Mouse (Mus musculus) CH12.LX (cell line): Measurements from ENCODE around the gene Fam227b. TPM values are rescaled to one million over a fixed set of nuclear protein-coding genes. Genes with fewer than 3 reads are reported as not detected.

ENCODE experiments used
- DNase-seq: peaks from one replicate; pipeline ENCODE4 v3.0.0-alpha.2; 2013; ENCODE audit errors: extremely low read depth
- H3K27ac ChIP-seq: 2 replicates; pipeline ENCODE4 v1.5.1; 2012; ENCODE audit warnings: low read depth, mild to moderate bottlenecking, control low read depth, moderate library complexity; ENCODE audit not compliant: insufficient read depth
- H3K27me3 ChIP-seq: replicated peaks from 2 replicates; pipeline ENCODE3; 2012; ENCODE audit warnings: inconsistent platforms
- H3K36me3 ChIP-seq, 2 experiments: replicated peaks in 1 of 2; 2 replicates each; pipeline versions ENCODE3 to v1.6.1; 2012; ENCODE audit warnings: inconsistent platforms in 1 of 2, low read length in 1 of 2, mild to moderate bottlenecking in 1 of 2, mixed read lengths in 1 of 2, moderate library complexity in 1 of 2; ENCODE audit not compliant: control insufficient read depth in 1 of 2, insufficient read depth in 1 of 2
- H3K4me1 ChIP-seq, 2 experiments: 2 replicates each; pipeline ENCODE4 v1.6.1; 2012; ENCODE audit warnings: inconsistent platforms in 1 of 2, moderate library complexity in 1 of 2; ENCODE audit not compliant: insufficient read depth in 2 of 2, control insufficient read depth in 1 of 2
- H3K4me2 ChIP-seq: 2 replicates; pipeline ENCODE4 v1.6.1; 2012; ENCODE audit warnings: low read depth, mild to moderate bottlenecking, control low read depth; ENCODE audit not compliant: poor library complexity, insufficient read depth, severe bottlenecking
- H3K4me3 ChIP-seq, 3 experiments: fragments of 150-350 bp in 1 of 3; sonication (generic) in 1 of 3; replicated peaks in 1 of 3; 2 replicates each; pipeline versions ENCODE3 to v1.5.1; 2011 to 2012; ENCODE audit warnings: low read depth in 2 of 3, low read length in 2 of 3, mild to moderate bottlenecking in 2 of 3, moderate library complexity in 2 of 3, control low read depth in 1 of 3, improper control_type of control experiment in 1 of 3, inconsistent platforms in 1 of 3, mixed read lengths in 1 of 3; ENCODE audit not compliant: poor library complexity in 1 of 3
- H3K79me2 ChIP-seq: replicated peaks from 2 replicates; pipeline ENCODE4 v1.6.1; 2012; ENCODE audit warnings: mild to moderate bottlenecking, moderate library complexity; ENCODE audit not compliant: control insufficient read depth, poor library complexity, insufficient read depth, severe bottlenecking; ENCODE audit errors: extremely low read depth
- H3K9ac ChIP-seq: 2 replicates; pipeline ENCODE4 v1.6.1; 2012; ENCODE audit warnings: low read depth, mild to moderate bottlenecking, control low read depth, moderate library complexity; ENCODE audit not compliant: insufficient read depth
- H3K9me3 ChIP-seq: replicated peaks from 2 replicates; pipeline ENCODE3; 2012; ENCODE audit warnings: low read length, inconsistent platforms, mixed read lengths
- CHD1 ChIP-seq: IDR thresholded peaks from 2 replicates; pipeline ENCODE4 v1.6.1; 2012; ENCODE audit warnings: low read depth, low read length, improper control_type of control experiment, inconsistent platforms
- CHD2 ChIP-seq: IDR thresholded peaks from 2 replicates; pipeline ENCODE4 v1.6.1; 2011; ENCODE audit warnings: low read length, improper control_type of control experiment
- E2F4 ChIP-seq: IDR thresholded peaks from 2 replicates; pipeline ENCODE4 v1.6.1; 2011; ENCODE audit warnings: low read depth, low read length, improper control_type of control experiment; ENCODE audit not compliant: insufficient replicate concordance
- ELF1 ChIP-seq: IDR thresholded peaks from 2 replicates; pipeline ENCODE4 v1.6.1; 2014; ENCODE audit warnings: low read depth, mild to moderate bottlenecking, inconsistent platforms, low read length, improper control_type of control experiment
- ETS1 ChIP-seq: conservative IDR thresholded peaks from 2 replicates; pipeline ENCODE4 v1.6.1; 2012; ENCODE audit warnings: low read depth, mild to moderate bottlenecking, inconsistent platforms, low read length, improper control_type of control experiment, moderate library complexity
- JUND ChIP-seq: conservative IDR thresholded peaks from 2 replicates; pipeline ENCODE4 v1.6.1; 2011; ENCODE audit warnings: low read depth, low read length, improper control_type of control experiment
- KAT2A ChIP-seq: IDR thresholded peaks from 2 replicates; pipeline ENCODE4 v1.6.1; 2012; ENCODE audit warnings: low read length, improper control_type of control experiment, inconsistent platforms; ENCODE audit not compliant: insufficient replicate concordance
- MAFK ChIP-seq: IDR thresholded peaks from 2 replicates; pipeline ENCODE4 v1.6.1; 2011; ENCODE audit warnings: low read length, improper control_type of control experiment; ENCODE audit not compliant: insufficient replicate concordance
- MEF2A ChIP-seq: IDR thresholded peaks from 2 replicates; pipeline ENCODE4 v1.6.1; 2014; ENCODE audit warnings: low read depth, mild to moderate bottlenecking, inconsistent platforms, low read length, improper control_type of control experiment, borderline replicate concordance
- MXI1 ChIP-seq: IDR thresholded peaks from 2 replicates; pipeline ENCODE4 v1.6.1; 2011; ENCODE audit warnings: mild to moderate bottlenecking, low read depth, low read length, improper control_type of control experiment
- MYC ChIP-seq: IDR thresholded peaks from 2 replicates; pipeline ENCODE4 v1.6.1; 2011; ENCODE audit warnings: low read depth, mild to moderate bottlenecking, improper control_type of control experiment, low read length
- NRF1 ChIP-seq: IDR thresholded peaks from 2 replicates; pipeline ENCODE4 v1.6.1; 2014; ENCODE audit warnings: low read depth, mild to moderate bottlenecking, inconsistent platforms, low read length, improper control_type of control experiment, moderate library complexity
- RAD21 ChIP-seq: IDR thresholded peaks from 2 replicates; pipeline ENCODE4 v1.6.1; 2011; ENCODE audit warnings: low read depth, mild to moderate bottlenecking, low read length, improper control_type of control experiment, moderate library complexity
- SMC3 ChIP-seq: IDR thresholded peaks from 2 replicates; pipeline ENCODE4 v1.6.1; 2011; ENCODE audit warnings: low read depth, low read length, improper control_type of control experiment
- TBP ChIP-seq: conservative IDR thresholded peaks from 2 replicates; pipeline ENCODE4 v1.6.1; 2011; ENCODE audit warnings: low read depth, low read length, improper control_type of control experiment
- UBTF ChIP-seq: IDR thresholded peaks from 2 replicates; pipeline ENCODE4 v1.6.1; 2012; ENCODE audit warnings: low read depth, mild to moderate bottlenecking, inconsistent platforms, low read length, improper control_type of control experiment, moderate library complexity
- USF1 ChIP-seq: IDR thresholded peaks from 2 replicates; pipeline ENCODE4 v1.6.1; 2014; ENCODE audit warnings: low read depth, mild to moderate bottlenecking, inconsistent platforms, low read length, improper control_type of control experiment
- ZMIZ1 ChIP-seq: IDR thresholded peaks from 2 replicates; pipeline ENCODE4 v1.6.1; 2012; ENCODE audit warnings: low read depth, mild to moderate bottlenecking, inconsistent platforms, low read length, improper control_type of control experiment
- ZNF384 ChIP-seq: IDR thresholded peaks from 2 replicates; pipeline ENCODE4 v1.6.1; 2012; ENCODE audit warnings: low read depth, low read length, improper control_type of control experiment, inconsistent platforms
- dilution Hi-C: fragments of 300-500 bp; cut with MboI; formaldehyde crosslinking; loops from 2 replicates; pipeline ENCODE4 v1.14.3; 2020; ENCODE audit warnings: low sequenced_read_pairs; ENCODE audit not compliant: extremely low pct_unique_long_range_greater_than_20kb, extremely low pct_ligation_motif_present
- in situ Hi-C: fragments of 300-500 bp; cut with MboI; formaldehyde crosslinking; loops from 3 replicates; pipeline ENCODE4 v1.14.3; 2019; ENCODE audit warnings: low sequenced_read_pairs, low pct_ligation_motif_present, low pct_unique_long_range_greater_than_20kb, mixed read lengths
- polyA plus RNA-seq: library from polyadenylated mRNA; unstranded; fragments of >175 nt; gene quantifications from 2 replicates; pipeline ENCODE4 v1.2.1, GENCODE M21; 2012; ENCODE audit warnings: low read depth; ENCODE audit not compliant: insufficient read length
- total RNA-seq, 2 experiments: library from RNA; depleted of rRNA; stranded (reverse); fragments of 300-350 nt in 1 of 2; fragments of >200 nt in 1 of 2; gene quantifications; 2 replicates each; pipeline ENCODE4 v1.2.3; 2012 to 2014

Fam227b gene
- total and polyA plus RNA-seq, 3 experiments = not detected

GRCm38 (mm10) chr2:126060595-126060994, 91.2 kb downstream of the Fam227b start:
- Histone ChIP-seq H3K36me3 (no peaks in the 10 kb centered on the region), H3K4me2 (no peak overlapping the region), H3K4me1 (no peaks in the 10 kb centered on the region), H3K27ac (no peak overlapping the region), H3K79me2 (no peaks in the 10 kb centered on the region), H3K9ac (no peak overlapping the region), H3K4me3 (no peak overlapping the region), H3K27me3 (no peaks in the 10 kb centered on the region), H3K9me3 (no peaks in the 10 kb centered on the region)
- dilution Hi-C loops (no loop called here), in situ Hi-C loops (no loop called here)
- TF ChIP-seq MYC (no peak), ZMIZ1 (no peak), MAFK (no peak), RAD21 (no peak), E2F4 (no peak), TBP (no peak), CHD2 (no peak), SMC3 (no peak), ZNF384 (no peak), CHD1 (no peak), MXI1 (no peak), NRF1 (no peak), JUND (no peak), USF1 (no peak), KAT2A (no peak), MEF2A (no peak), ETS1 (no peak), ELF1 (no peak), UBTF (no peak)
- no peak for DNase-seq

- dilution Hi-C loops = no loop called here
- no peaks in the 10 kb centered on the region for H3K36me3 ChIP-seq
Observed at GRCm38 (mm10) chr2:126053657-126054056, 98.1 kb downstream of the Fam227b start.

More at GRCm38 (mm10) chr2:126053657-126054056, 98.1 kb downstream of the Fam227b start:
- no peak for TF ChIP-seq MEF2A
- Histone ChIP-seq H3K9me3 (no peaks in the 10 kb centered on the region), H3K4me1 (no peaks in the 10 kb centered on the region), H3K9ac (no peak overlapping the region), H3K4me3 (no peak overlapping the region), H3K79me2 (no peaks in the 10 kb centered on the region), H3K27me3 (no peaks in the 10 kb centered on the region), H3K27ac (no peak overlapping the region), H3K4me2 (no peak overlapping the region)
- no peak for DNase-seq
- in situ Hi-C loops = no loop called here
